Mouse (Mus musculus): ENCODE measurements around the gene Spin1. TPM values are rescaled to one million over a fixed set of nuclear protein-coding genes. Genes with fewer than 3 reads are reported as not detected.

Gene Spin1
- polyA plus RNA-seq, 1 experiment = 11.7 TPM

GRCm38 (mm10) chr13:51121966-51122365, 21.3 kb downstream of the Spin1 start:
- TF ChIP-seq CTCF (IDR thresholded peaks at IDR 0.05; ENCODE audit: extremely low read depth, insufficient read length, insufficient replicate concordance, low read depth, low read length) (no peak), POLR2A (IDR thresholded peaks at IDR 0.05; ENCODE audit: low read depth, low read length) (no peak)
- Histone ChIP-seq H3K4me1 (ENCODE audit: control insufficient read depth, insufficient read depth, insufficient read length, low read length) (peaks cover 22% of the 10 kb centered on the region), H3K27ac (ENCODE audit: insufficient read depth, low read depth, low read length) (no peak overlapping the region), H3K36me3 (ENCODE audit: control insufficient read depth, insufficient read depth, low read length) (peaks cover 4% of the 10 kb centered on the region; the same call in 1 of the 2 replicates), H3K27me3 (ENCODE audit: control insufficient read depth, insufficient read depth, low read length) (no peaks in the 10 kb centered on the region), H3K4me3 (ENCODE audit: low read depth, low read length) (no peak overlapping the region)
- 65% methylated on average over 1 of the region's 1 CpGs for WGBS

GRCm38 (mm10) chr13:51122771-51123170, 22.1 kb downstream of the Spin1 start:
- peaks cover 22% of the 10 kb centered on the region for H3K4me1 ChIP-seq (ENCODE audit: control insufficient read depth, insufficient read depth, insufficient read length, low read length)
- 86% methylated on average over 8 of the region's 8 CpGs for WGBS
- TF ChIP-seq CTCF (IDR thresholded peaks at IDR 0.05; ENCODE audit: extremely low read depth, insufficient read length, insufficient replicate concordance, low read depth, low read length) (no peak), POLR2A (IDR thresholded peaks at IDR 0.05; ENCODE audit: low read depth, low read length) (no peak)
- no peak overlapping the region for H3K27ac ChIP-seq (ENCODE audit: insufficient read depth, low read depth, low read length)
- no peak overlapping the region for H3K4me3 ChIP-seq (ENCODE audit: low read depth, low read length)
- H3K36me3 ChIP-seq (ENCODE audit: control insufficient read depth, insufficient read depth, low read length) = peaks cover 4% of the 10 kb centered on the region; the same call in 1 of the 2 replicates
- no peaks in the 10 kb centered on the region for H3K27me3 ChIP-seq (ENCODE audit: control insufficient read depth, insufficient read depth, low read length)

- Histone ChIP-seq H3K36me3 (ENCODE audit: control insufficient read depth, insufficient read depth, low read length) (peaks cover 15% of the 10 kb centered on the region), H3K4me3 (ENCODE audit: low read depth, low read length) (no peak overlapping the region), H3K27ac (ENCODE audit: insufficient read depth, low read depth, low read length) (no peak overlapping the region), H3K4me1 (ENCODE audit: control insufficient read depth, insufficient read depth, insufficient read length, low read length) (peaks cover 11% of the 10 kb centered on the region), H3K27me3 (ENCODE audit: control insufficient read depth, insufficient read depth, low read length) (no peaks in the 10 kb centered on the region)
- WGBS = 75% methylated on average over 8 of the region's 8 CpGs
- TF ChIP-seq POLR2A (IDR thresholded peaks at IDR 0.05; ENCODE audit: low read depth, low read length) = no peak
- TF ChIP-seq CTCF (IDR thresholded peaks at IDR 0.05; ENCODE audit: extremely low read depth, insufficient read length, insufficient replicate concordance, low read depth, low read length) = no peak
These were observed 24.7 kb downstream of the Spin1 start for GRCm38 (mm10) chr13:51125357-51125756.

GRCm38 (mm10) chr13:51127906-51128305, 27.2 kb downstream of the Spin1 start:
- WGBS = 41% methylated on average over 2 of the region's 2 CpGs
- peaks cover 22% of the 10 kb centered on the region for H3K36me3 ChIP-seq (ENCODE audit: control insufficient read depth, insufficient read depth, low read length)
- H3K27ac ChIP-seq (ENCODE audit: insufficient read depth, low read depth, low read length) = no peak overlapping the region
- peaks cover 5% of the 10 kb centered on the region for H3K4me1 ChIP-seq (ENCODE audit: control insufficient read depth, insufficient read depth, insufficient read length, low read length)
- H3K4me3 ChIP-seq (ENCODE audit: low read depth, low read length) = no peak overlapping the region
- TF ChIP-seq CTCF (IDR thresholded peaks at IDR 0.05; ENCODE audit: extremely low read depth, insufficient read length, insufficient replicate concordance, low read depth, low read length) (no peak), POLR2A (IDR thresholded peaks at IDR 0.05; ENCODE audit: low read depth, low read length) (no peak)
- no peaks in the 10 kb centered on the region for H3K27me3 ChIP-seq (ENCODE audit: control insufficient read depth, insufficient read depth, low read length)

- H3K4me1 ChIP-seq (ENCODE audit: control insufficient read depth, insufficient read depth, insufficient read length, low read length) = peaks cover 5% of the 10 kb centered on the region
- H3K27me3 ChIP-seq (ENCODE audit: control insufficient read depth, insufficient read depth, low read length) = no peaks in the 10 kb centered on the region
- no peak overlapping the region for H3K27ac ChIP-seq (ENCODE audit: insufficient read depth, low read depth, low read length)
- H3K4me3 ChIP-seq (ENCODE audit: low read depth, low read length) = no peak overlapping the region
- 92% methylated on average over 7 of the region's 7 CpGs for WGBS
- no peak for TF ChIP-seq CTCF (IDR thresholded peaks at IDR 0.05; ENCODE audit: extremely low read depth, insufficient read length, insufficient replicate concordance, low read depth, low read length)
- H3K36me3 ChIP-seq (ENCODE audit: control insufficient read depth, insufficient read depth, low read length) = peaks cover 20% of the 10 kb centered on the region
These were observed 27.7 kb downstream of the Spin1 start for GRCm38 (mm10) chr13:51128417-51128816.

GRCm38 (mm10) chr13:51131179-51131578, 30.5 kb downstream of the Spin1 start:
- H3K4me3 ChIP-seq (ENCODE audit: low read depth, low read length) = no peak overlapping the region
- no peaks in the 10 kb centered on the region for H3K27me3 ChIP-seq (ENCODE audit: control insufficient read depth, insufficient read depth, low read length)
- TF ChIP-seq POLR2A (IDR thresholded peaks at IDR 0.05; ENCODE audit: low read depth, low read length) = no peak
- no peak for TF ChIP-seq CTCF (IDR thresholded peaks at IDR 0.05; ENCODE audit: extremely low read depth, insufficient read length, insufficient replicate concordance, low read depth, low read length)
- H3K36me3 ChIP-seq (ENCODE audit: control insufficient read depth, insufficient read depth, low read length) = peaks cover 23% of the 10 kb centered on the region
- H3K27ac ChIP-seq (ENCODE audit: insufficient read depth, low read depth, low read length) = no peak overlapping the region
- H3K4me1 ChIP-seq (ENCODE audit: control insufficient read depth, insufficient read depth, insufficient read length, low read length) = no peaks in the 10 kb centered on the region
- 79% methylated on average over 10 of the region's 10 CpGs for WGBS

- Histone ChIP-seq H3K27me3 (ENCODE audit: control insufficient read depth, insufficient read depth, low read length) (no peaks in the 10 kb centered on the region), H3K36me3 (ENCODE audit: control insufficient read depth, insufficient read depth, low read length) (peaks cover 10% of the 10 kb centered on the region), H3K4me1 (ENCODE audit: control insufficient read depth, insufficient read depth, insufficient read length, low read length) (peaks cover 13% of the 10 kb centered on the region; the same call in 1 of the 2 replicates), H3K4me3 (ENCODE audit: low read depth, low read length) (no peak overlapping the region), H3K27ac (ENCODE audit: insufficient read depth, low read depth, low read length) (no peak overlapping the region)
- TF ChIP-seq POLR2A (IDR thresholded peaks at IDR 0.05; ENCODE audit: low read depth, low read length) (no peak), CTCF (IDR thresholded peaks at IDR 0.05; ENCODE audit: extremely low read depth, insufficient read length, insufficient replicate concordance, low read depth, low read length) (no peak)
- WGBS = 78% methylated on average over 4 of the region's 4 CpGs
These were observed 35.6 kb downstream of the Spin1 start for GRCm38 (mm10) chr13:51136315-51136714.

All from small intestine, adult 2 months (tissue).